Mouse (Mus musculus): Measurements from ENCODE around the gene Coro1a. TPM values are rescaled to one million over a fixed set of nuclear protein-coding genes. Genes with fewer than 3 reads are reported as not detected.

The Coro1a gene
- polyA plus RNA-seq, 1 experiment from 2014 or later, result 59.5 TPM

DNA sequence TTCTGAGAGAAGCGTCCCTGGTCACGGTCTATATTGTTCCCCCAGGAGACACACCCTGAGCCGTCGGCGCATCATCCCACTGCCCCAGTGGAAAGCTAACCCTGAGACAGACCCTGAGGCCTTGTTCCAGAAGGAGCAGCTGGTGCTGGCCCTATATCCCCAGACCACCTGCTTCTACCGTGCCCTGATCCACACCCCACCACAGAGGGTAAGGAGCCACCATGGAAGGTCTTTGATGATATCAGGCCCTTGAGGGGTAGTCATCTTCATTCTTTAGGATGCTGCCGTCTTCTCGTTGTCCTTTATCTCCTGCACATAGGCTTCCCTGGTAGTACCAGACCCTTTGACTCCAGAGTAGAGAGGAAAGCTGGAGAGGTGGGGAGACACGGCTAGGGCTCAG is 35.5 kb downstream of the Coro1a start:
- H3K4me1 ChIP-seq (replicated peaks), result no peaks in the 10 kb centered on the region
- no peaks in the 10 kb centered on the region for H3K9me3 ChIP-seq
- DNase-seq (ENCODE audit: low spot score), result no peak
- no peak overlapping the region for H3K4me3 ChIP-seq
- H3K27ac ChIP-seq, result 0 out of 2 replicates have a peak overlapping the region, but pooled peaks have one; percentile 5
- H3K27me3 ChIP-seq (ENCODE audit: insufficient read depth, poor library complexity, severe bottlenecking), result no peaks in the 10 kb centered on the region
- WGBS, result 96% methylated on average over 9 of the region's 9 CpGs
- H3K36me3 ChIP-seq, result peaks cover 73% of the 10 kb centered on the region

DNA sequence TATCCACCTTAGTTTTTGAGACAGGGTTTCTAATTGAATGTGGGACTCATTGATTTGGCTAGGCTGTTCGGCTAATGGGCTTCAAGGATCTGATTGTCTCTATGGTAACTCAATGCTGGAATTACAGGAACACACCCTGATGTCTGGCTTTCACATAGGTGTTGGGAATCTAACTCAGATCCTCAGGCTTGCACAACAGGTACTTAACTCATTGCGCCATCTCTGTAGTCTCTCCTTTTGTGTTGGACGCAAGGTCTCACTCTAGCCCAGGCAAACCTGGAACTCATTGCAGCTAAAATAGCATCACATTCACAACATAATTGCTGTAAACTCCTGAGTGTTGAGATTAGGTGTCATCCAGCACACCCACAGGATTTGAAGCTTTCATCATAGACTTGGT is 37.4 kb downstream of the Coro1a start:
- no peaks in the 10 kb centered on the region for H3K9me3 ChIP-seq
- H3K27ac ChIP-seq, result no peak overlapping the region
- no peaks in the 10 kb centered on the region for H3K4me1 ChIP-seq (replicated peaks)
- WGBS, result 97% methylated on average over 3 of the region's 3 CpGs
- DNase-seq (ENCODE audit: low spot score), result no peak
- peaks cover 81% of the 10 kb centered on the region for H3K36me3 ChIP-seq
- H3K4me3 ChIP-seq, result no peak overlapping the region
- H3K27me3 ChIP-seq (ENCODE audit: insufficient read depth, poor library complexity, severe bottlenecking), result no peaks in the 10 kb centered on the region

DNA sequence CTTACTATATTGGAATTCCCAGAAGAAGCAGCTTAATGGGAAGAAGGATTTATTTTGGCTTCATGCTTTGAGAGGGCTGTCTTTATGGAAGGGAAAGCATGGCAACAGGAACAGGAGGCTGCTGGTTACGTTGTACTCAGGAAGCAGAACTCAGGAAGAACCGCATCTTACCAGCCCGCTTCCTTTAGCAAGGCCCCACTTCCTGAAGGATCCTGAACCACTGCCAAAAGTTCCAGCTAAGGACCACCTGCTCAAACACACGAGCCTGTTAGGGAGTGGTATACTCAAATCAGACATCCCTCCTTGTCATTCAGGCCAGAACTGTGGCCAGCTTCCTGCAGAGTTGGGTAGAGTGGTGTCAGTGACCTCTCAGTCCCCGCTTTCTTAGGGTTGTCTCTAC is 39.1 kb downstream of the Coro1a start:
- peaks cover 3% of the 10 kb centered on the region; the same call in 1 of the 2 replicates for H3K4me1 ChIP-seq (replicated peaks)
- H3K36me3 ChIP-seq, result peaks cover 81% of the 10 kb centered on the region
- 87% methylated on average over 5 of the region's 5 CpGs for WGBS
- H3K4me3 ChIP-seq, result no peak overlapping the region
- no peaks in the 10 kb centered on the region for H3K27me3 ChIP-seq (ENCODE audit: insufficient read depth, poor library complexity, severe bottlenecking)
- H3K9me3 ChIP-seq, result no peaks in the 10 kb centered on the region
- H3K27ac ChIP-seq, result no peak overlapping the region
- DNase-seq (ENCODE audit: low spot score), result no peak

DNA sequence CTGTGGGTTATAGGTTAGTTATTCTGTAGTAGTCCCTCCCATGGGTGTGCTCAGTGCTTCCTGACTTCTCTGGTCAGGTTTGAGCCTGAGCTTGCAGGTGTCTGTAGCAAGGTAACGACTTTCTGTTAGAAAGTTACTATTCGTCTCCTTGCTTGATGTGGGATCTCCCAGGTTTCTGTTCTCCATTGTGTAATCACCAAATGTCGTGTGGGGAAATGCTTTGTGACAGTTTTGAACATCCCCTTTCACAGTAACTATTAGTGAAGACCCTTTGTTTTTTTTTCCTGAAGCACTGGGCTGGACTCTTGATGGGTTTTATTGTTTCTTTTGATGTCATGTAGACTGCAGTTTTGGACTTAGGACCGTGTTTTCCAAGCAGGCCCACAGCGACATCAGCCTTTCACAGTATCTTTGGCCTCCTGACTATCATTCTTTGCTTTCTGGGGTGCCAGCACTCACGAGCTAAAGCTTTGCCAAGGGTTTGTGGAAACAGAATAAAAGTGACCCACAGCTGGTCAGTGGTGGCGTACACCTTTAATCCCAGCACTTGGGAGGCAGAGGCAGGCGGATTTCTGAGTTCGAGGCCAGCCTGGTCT is 40.0 kb downstream of the Coro1a start:
- no peak overlapping the region for H3K27ac ChIP-seq
- no peak overlapping the region for H3K4me3 ChIP-seq
- no peak for DNase-seq (ENCODE audit: low spot score)
- WGBS, result 90% methylated on average over 9 of the region's 9 CpGs
- H3K9me3 ChIP-seq, result no peaks in the 10 kb centered on the region
- peaks cover 3% of the 10 kb centered on the region; the same call in 1 of the 2 replicates for H3K4me1 ChIP-seq (replicated peaks)
- H3K27me3 ChIP-seq (ENCODE audit: insufficient read depth, poor library complexity, severe bottlenecking), result no peaks in the 10 kb centered on the region
- H3K36me3 ChIP-seq, result peaks cover 81% of the 10 kb centered on the region

DNA sequence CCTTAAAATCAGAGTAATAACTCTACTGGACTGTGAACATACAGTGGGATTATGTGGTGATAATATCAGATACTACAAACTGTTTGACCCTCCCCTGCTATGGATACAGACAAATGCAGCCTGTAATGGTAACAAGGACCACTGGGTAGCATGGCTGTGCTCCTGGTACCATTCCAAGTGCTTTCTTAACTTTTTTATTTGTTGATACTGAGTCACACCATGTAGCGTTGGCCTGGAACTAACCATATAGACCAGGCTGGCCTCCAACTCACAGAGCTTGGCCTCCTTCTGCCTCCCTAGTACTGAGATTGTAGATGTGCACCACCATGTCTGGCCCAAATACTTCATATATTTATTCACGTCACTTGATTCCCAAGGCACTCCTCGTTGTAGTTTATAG is 42.3 kb downstream of the Coro1a start:
- H3K4me3 ChIP-seq, result no peak overlapping the region
- no peaks in the 10 kb centered on the region for H3K27me3 ChIP-seq (ENCODE audit: insufficient read depth, poor library complexity, severe bottlenecking)
- no peaks in the 10 kb centered on the region for H3K9me3 ChIP-seq
- H3K27ac ChIP-seq, result no peak overlapping the region
- peaks cover 66% of the 10 kb centered on the region for H3K36me3 ChIP-seq
- H3K4me1 ChIP-seq (replicated peaks), result peaks cover 3% of the 10 kb centered on the region; the same call in 1 of the 2 replicates
- no peak for DNase-seq (ENCODE audit: low spot score)
- 98% methylated on average over 3 of the region's 3 CpGs for WGBS

DNA sequence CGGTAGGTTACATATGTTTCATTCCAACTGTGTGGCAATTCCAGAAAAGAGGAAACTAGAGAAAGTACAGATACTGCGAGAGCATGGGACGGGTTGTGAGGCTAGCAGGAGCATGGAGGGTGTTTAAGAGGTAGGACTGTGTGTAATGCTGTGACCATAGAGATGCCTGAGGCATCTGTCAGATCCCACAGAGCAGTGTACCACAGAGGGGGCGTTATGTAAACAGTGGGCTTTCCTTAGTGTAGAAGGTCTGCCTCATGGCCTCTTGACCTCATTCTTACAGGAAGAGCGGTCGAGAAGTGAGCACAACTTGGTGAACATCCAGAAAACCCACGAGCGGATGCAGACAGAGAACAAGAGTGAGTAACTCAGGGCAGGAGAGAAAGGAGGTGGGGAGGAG is 43.9 kb downstream of the Coro1a start:
- no peak overlapping the region for H3K4me3 ChIP-seq
- peaks cover 57% of the 10 kb centered on the region for H3K36me3 ChIP-seq
- H3K9me3 ChIP-seq, result no peaks in the 10 kb centered on the region
- H3K27me3 ChIP-seq (ENCODE audit: insufficient read depth, poor library complexity, severe bottlenecking), result no peaks in the 10 kb centered on the region
- WGBS, result 65% methylated on average over 8 of the region's 8 CpGs
- no peak for DNase-seq (ENCODE audit: low spot score)
- no peak overlapping the region for H3K27ac ChIP-seq
- peaks cover 3% of the 10 kb centered on the region; the same call in 1 of the 2 replicates for H3K4me1 ChIP-seq (replicated peaks)

DNA sequence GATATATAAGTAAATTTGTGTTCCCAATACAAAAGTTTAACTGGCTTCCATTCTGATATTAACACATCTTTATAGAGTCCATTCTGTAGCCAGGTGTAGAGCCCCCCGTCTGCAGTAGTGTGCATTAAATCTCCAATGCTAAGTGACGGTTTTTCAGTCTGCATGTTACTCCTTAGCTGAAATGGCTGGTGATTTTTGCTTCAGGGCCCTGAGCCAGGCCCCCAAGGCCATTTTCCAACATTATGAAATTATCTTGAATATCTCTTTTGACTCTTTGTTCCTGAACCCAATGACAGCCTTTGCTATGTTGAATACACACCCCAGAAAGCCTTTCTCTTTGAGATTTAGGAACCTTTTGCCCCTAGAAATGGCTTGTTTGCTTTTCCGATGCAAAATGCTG is 47.8 kb downstream of the Coro1a start:
- no peaks in the 10 kb centered on the region for H3K27me3 ChIP-seq (ENCODE audit: insufficient read depth, poor library complexity, severe bottlenecking)
- no peak for DNase-seq (ENCODE audit: low spot score)
- H3K27ac ChIP-seq, result no peak overlapping the region
- H3K36me3 ChIP-seq, result peaks cover 29% of the 10 kb centered on the region
- WGBS, result 87% methylated on average over 3 of the region's 3 CpGs
- H3K4me1 ChIP-seq (replicated peaks), result peaks cover 3% of the 10 kb centered on the region; the same call in 1 of the 2 replicates
- no peak overlapping the region for H3K4me3 ChIP-seq
- H3K9me3 ChIP-seq, result no peaks in the 10 kb centered on the region

DNA sequence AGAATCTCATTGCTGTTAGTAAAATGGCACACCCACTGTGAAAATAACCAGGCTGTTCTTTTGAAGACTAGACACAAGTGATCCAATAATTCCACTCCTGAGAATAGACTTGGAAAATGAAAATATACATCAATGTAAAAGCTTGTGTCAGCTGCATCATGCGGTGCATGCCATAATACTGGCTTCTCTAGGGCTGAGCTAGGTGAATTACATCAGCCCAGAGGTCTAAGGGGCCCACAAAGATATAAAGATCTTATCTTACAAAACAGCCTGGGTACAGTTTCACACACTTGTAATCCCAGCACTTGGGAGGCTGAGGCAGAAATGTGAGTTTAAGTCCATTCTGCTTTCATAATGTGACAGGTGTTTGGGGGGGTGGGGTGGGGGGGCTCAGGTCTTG is 50.1 kb downstream of the Coro1a start:
- no peak for DNase-seq (ENCODE audit: low spot score)
- Histone ChIP-seq H3K36me3 (peaks cover 8% of the 10 kb centered on the region; the same call in 1 of the 2 replicates), H3K27me3 (ENCODE audit: insufficient read depth, poor library complexity, severe bottlenecking) (no peaks in the 10 kb centered on the region), H3K4me1 (replicated peaks) (no peaks in the 10 kb centered on the region), H3K4me3 (no peak overlapping the region), H3K27ac (no peak overlapping the region), H3K9me3 (no peaks in the 10 kb centered on the region)
- 90% methylated on average over 1 of the region's 1 CpGs for WGBS

DNA sequence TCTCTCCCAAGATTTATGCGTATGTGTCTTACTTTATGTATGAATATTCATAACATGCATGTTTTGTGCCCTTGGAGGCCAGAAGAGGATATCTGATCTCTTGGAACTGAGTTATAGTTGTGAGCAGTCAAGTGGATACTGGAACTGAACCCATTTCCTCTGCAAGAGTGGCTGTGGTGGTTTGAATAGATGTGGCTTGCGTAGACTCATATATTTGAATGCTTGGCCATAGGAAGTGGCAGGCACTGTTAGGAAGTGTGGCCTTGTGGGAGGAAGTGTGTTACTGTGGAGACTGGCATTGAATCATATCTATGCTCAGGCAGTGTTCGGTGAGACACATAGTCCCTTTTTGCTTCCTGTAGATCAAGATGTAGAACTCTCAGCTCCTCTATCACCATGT is 51.9 kb downstream of the Coro1a start:
- Histone ChIP-seq H3K4me3 (no peak overlapping the region), H3K9me3 (no peaks in the 10 kb centered on the region), H3K27me3 (ENCODE audit: insufficient read depth, poor library complexity, severe bottlenecking) (no peaks in the 10 kb centered on the region), H3K4me1 (replicated peaks) (no peaks in the 10 kb centered on the region), H3K27ac (no peak overlapping the region), H3K36me3 (no peaks in the 10 kb centered on the region)
- WGBS, result 90% methylated on average over 3 of the region's 3 CpGs
- no peak for DNase-seq (ENCODE audit: low spot score)

DNA sequence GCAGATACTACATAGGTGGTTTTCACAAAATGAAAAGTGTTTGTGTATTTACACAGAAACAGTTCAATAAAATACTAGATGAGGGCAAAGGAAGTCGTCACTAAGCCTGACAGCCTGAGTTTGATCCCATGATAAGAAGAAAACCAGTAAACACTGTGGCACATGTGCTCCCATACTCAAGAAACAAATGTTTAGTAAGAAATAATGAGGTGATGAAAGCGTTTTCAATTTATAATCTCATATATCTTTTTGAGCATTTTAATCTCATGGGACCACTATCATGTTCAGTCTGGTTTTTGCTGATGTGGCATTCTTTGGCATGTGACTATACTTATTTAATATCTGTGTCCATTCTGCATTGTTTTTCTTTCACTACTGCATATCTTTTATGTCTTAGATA is 53.6 kb downstream of the Coro1a start:
- Histone ChIP-seq H3K4me1 (replicated peaks) (peaks cover 11% of the 10 kb centered on the region), H3K36me3 (no peaks in the 10 kb centered on the region), H3K27me3 (ENCODE audit: insufficient read depth, poor library complexity, severe bottlenecking) (no peaks in the 10 kb centered on the region), H3K4me3 (no peak overlapping the region), H3K9me3 (no peaks in the 10 kb centered on the region), H3K27ac (no peak overlapping the region)
- no peak for DNase-seq (ENCODE audit: low spot score)
- WGBS, result 91% methylated on average over 2 of the region's 2 CpGs

DNA sequence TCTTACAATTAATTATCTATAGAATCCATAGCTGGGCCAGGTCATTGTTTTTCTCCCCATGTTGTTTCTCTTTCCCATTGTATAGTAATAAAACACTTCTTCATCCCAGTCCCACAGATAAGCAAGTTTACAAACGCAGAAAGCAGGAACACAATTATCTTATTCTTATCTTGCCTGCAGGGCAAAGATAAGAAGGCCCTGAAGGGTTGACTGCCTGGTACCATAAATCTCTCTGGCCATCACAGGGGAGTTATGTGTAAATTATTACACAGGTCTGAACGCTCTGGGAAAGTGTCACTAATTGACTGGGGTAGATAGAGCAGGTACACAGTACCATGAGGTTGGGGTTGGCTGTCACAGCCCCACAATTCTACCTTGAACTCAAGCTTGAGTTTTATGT is 56.7 kb downstream of the Coro1a start:
- H3K36me3 ChIP-seq, result no peaks in the 10 kb centered on the region
- H3K27me3 ChIP-seq (ENCODE audit: insufficient read depth, poor library complexity, severe bottlenecking), result no peaks in the 10 kb centered on the region
- no peak overlapping the region for H3K27ac ChIP-seq
- no peak for DNase-seq (ENCODE audit: low spot score)
- 88% methylated on average over 2 of the region's 2 CpGs for WGBS
- H3K4me1 ChIP-seq (replicated peaks), result peaks cover 11% of the 10 kb centered on the region
- H3K4me3 ChIP-seq, result no peak overlapping the region
- no peaks in the 10 kb centered on the region for H3K9me3 ChIP-seq

Measured in hindbrain, embryonic 10.5 days (tissue).